Mouse (Mus musculus) gonadal fat pad, adult 2 months (tissue): ENCODE measurements around the gene Dlgap1. TPM values are rescaled to one million over a fixed set of nuclear protein-coding genes. Genes with fewer than 3 reads are reported as not detected.

Experiments
- DNase-seq: peaks from one replicate; pipeline ENCODE4 v3.0.0-alpha.2; 2012; ENCODE audit warnings: low read depth
- polyA plus RNA-seq: library from polyadenylated mRNA; depleted of rRNA; stranded (reverse); fragments of >200 nt; gene quantifications from 2 replicates; pipeline ENCODE4 v1.2.3, GENCODE M21; 2012

The Dlgap1 gene
- polyA plus RNA-seq, 1 experiment: 5.4 TPM

DNA sequence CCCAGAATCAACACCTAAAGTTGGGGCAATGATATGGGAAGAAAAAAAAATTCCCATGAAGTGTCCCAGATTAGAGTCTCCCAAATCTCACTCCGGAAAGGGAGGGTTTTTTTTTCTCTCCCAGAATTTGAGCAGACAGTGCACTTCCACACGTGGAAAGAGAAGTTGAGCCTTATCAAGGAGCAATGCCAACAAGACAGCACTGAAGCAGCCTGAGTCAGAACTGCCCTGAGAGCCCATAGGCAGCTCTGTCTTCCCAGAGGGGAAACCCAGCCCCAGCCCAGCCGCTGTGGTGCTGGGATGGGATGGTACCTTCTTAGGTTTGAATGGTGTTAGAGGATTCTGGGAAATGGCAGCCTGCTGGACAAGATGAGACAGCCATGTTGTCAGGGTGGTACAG, 753.3 kb downstream of the Dlgap1 start:
- DNase-seq: no peak

DNA sequence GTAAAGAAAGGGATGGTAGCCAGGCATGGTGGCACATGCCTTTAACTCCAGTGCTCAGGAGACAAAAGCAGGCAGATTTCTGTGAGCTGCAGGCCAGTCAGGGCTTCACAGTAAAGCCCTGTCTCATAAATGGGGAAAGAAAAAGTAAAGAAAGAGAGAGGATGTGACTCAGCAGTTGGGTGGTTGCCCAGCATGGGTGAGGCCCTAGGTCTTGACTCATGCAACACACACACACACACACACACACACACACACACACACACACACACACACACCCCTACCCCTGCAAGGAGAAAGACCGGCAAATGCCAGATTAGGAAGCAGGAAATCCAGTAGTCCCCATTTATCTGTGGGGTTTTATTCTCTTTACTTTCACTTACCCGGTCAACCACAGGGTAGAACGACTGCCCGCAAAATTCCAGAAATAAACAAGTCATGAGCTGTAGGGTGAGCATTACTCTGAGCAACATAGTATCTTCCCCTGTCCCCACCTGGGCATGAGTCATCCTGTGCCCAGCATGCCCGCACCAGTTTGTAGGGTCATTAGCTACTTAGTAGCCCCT, 759.9 kb downstream of the Dlgap1 start:
- no peak for DNase-seq

DNA sequence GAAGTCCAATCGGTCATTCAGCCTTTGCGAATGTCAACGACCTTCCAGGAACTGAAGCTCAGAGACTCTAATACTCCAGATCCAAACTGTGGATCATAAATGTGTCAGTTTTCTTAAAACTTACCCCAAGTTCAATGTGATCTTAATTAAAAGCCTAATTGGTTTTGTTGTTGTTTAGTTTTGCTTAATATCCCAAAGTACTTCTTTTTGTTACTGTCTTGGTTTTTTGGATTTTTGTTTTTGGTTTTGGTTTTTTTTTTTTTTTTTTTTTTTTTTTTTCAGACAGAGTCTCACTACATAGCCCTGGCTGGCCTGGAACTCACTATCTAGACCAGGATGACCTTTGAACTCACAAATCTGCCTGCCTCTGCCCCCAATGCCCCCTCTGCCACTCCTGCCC, 765.9 kb downstream of the Dlgap1 start:
- no peak for DNase-seq

DNA sequence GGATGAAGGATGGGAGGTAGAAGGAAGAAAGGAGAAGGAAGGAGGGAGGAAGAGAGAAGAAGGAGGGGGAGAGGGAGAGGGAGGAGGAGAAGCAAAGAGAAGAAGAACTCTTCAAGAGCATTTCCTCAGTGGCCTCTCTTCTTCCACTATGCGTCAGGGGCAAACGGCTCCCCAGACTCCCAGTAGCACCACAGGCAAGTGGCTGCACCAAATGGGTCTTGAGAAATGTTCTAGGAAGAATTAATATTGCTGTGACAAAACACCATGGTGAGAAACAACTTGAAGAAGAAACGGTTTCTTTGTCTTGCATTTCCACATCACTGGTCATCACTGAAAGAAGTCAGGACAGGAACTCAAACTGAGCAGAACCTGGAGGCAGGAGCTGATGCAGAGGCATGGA, 766.5 kb downstream of the Dlgap1 start:
- DNase-seq: no peak

DNA sequence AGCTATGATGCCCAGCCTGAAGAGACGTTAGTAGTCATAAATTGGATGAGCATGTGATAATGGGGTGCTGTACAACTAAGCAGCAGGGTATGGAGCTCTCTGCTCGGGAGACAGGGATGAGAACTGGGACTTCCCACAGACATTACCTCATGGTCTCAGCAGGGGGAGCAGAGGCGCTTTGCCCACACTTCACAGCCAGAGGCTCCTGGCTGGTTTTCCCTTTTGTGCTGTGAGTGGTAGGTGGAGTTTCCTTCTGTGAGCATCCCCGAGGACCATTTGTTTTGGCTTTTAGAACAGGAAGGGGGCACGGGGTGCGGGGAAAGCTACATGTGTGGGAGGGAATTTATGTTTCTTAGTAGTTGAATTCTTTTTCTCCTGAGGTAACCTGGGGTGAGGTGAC, 768.6 kb downstream of the Dlgap1 start:
- DNase-seq: no peak

DNA sequence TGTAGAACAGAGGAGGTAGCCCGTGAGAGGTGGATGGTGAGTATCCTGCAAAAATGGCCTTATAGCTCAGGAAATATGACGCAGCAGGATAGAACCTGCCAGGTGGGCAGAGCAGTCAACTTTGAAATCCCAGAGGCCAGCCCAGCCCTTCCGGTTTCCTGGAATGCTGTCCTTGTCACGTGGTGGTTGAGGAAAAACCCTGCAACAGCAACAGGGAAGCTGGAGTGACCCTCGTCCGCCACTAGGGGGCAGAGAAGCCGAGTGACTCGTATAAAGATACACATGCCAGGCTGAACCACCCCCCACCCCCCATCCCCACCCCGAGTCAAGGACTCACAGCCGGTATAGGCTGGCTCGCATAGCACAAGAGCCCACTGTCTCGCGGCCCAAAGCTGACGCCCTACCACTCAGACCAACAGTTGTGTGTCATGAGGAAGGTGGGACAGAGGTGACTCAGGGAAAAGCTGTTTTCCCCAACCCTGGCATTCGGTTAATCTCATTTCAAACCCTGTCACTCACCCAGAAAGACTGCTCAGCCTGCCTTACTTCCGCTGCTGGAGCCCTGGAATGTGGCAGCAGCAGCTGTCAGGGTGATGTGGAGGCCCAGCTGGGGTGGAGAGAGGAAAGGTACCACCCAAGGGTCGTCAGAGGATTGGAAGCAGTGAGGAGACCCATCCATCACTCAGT, 769.4 kb downstream of the Dlgap1 start:
- DNase-seq: no peak

DNA sequence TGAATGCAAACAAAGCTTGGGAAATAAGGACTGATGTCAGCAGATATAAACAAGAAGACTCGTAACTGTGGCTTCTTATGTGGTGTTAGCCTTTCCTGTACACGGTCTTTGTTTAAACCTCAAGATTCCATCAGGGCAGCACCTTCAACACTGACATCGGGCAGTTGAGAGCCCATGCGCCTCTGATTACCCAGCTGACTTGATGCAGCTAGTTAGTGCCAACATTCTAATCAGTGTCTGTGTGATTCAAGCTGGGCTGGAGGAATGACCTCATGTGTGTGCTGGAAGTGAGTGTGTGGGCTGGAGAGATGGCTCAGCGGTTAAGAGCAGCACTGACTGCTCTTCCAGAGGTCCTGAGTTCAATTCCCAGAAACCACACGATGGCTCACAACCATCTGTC, 770.5 kb downstream of the Dlgap1 start:
- no peak for DNase-seq

DNA sequence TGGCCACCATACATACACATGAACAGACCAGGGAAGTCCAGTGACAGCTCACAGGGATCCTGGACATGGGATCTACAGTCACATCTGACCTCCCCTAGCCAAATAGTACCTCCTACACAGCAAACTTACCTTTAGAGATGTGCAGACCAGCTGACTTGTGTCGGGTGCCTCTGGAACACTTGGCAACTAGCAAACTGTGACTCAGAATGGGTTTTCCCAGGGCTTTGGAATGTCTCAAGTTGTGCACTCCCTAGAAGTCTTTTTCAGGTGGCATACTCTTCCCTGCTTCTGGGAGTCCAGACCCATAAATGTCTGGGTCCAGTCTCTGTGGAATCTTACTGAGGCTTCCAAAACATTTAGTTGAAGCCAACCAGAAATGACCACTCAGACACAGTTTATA, 772.8 kb downstream of the Dlgap1 start:
- no peak for DNase-seq

DNA sequence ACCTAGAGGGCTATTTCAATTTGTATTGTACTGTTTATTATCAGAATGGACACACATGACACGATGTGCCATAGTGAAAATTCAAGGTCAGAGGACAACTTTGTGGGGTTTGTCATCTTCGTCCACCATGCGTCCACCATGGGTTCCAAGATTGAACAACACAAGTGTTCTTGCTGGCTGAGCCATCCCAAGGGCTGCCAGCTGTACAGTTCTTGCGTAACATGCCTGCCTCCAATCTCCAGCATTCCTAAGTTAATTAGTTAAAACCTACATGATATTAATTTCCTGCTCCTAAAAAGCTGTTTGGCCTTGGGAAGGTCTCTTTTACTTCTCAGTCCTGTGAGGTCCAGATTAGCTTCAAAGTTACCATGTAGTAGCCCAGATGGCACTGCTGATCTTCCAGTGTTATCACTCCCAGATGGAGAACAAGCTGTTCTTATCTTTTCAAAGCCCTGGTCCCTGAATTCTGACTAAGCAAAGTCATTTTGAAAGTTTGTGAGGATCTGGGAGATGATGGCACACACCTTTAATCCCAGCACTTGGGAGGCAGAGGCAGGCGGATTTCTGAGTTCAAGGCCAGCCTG, 775.8 kb downstream of the Dlgap1 start:
- no peak for DNase-seq

DNA sequence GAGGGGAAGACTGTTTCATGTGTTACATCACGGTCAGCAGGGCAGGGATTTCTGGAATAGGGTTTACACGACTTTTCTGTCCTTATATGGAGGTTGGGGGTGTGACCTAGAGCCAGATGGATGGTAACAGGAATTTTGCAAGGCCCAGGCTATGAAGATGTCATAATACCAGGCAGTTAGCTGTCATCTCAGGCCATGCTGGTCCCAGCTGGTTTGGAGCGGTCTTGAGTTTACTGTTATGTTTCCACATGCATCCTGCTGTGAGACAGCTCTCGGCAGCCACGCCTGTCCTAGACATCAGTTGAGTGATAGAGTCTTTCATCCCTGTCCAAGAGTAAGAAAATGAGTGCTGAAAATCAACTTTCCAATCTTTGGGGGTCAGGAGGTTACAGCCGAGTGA, 776.5 kb downstream of the Dlgap1 start:
- DNase-seq: no peak

DNA sequence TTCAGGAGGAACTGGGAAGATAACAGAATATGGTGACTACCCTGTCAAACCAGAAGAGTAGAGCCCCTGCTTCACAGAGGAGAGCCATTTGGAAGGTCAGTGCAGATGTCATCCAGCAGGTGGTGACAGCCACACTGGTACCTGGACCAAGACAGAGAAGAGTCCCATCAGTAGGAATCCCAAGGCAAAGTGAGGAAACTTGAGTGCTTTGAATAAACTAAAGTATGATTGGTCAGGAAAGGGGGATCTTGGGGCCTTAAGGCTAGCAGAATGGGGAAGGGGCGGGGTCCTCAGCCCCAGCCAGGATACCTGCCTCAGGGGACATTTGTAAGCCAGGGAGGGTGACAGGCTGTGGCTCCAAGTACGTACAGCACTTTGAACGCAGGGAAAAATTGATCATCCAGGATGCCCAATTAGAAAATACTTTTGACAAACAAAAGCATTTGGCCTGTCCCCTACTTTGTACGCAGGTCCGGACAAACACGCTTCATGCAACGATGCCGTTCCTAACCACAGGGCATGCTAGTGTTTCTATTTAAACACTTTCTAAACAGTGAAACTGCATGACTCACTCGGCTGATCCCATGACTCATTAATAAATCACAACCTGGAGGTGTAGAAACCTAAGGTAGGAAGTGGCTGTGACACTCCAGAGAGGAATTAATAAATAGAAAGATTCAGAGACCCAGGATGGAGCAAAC, 777.7 kb downstream of the Dlgap1 start:
- DNase-seq: no peak

DNA sequence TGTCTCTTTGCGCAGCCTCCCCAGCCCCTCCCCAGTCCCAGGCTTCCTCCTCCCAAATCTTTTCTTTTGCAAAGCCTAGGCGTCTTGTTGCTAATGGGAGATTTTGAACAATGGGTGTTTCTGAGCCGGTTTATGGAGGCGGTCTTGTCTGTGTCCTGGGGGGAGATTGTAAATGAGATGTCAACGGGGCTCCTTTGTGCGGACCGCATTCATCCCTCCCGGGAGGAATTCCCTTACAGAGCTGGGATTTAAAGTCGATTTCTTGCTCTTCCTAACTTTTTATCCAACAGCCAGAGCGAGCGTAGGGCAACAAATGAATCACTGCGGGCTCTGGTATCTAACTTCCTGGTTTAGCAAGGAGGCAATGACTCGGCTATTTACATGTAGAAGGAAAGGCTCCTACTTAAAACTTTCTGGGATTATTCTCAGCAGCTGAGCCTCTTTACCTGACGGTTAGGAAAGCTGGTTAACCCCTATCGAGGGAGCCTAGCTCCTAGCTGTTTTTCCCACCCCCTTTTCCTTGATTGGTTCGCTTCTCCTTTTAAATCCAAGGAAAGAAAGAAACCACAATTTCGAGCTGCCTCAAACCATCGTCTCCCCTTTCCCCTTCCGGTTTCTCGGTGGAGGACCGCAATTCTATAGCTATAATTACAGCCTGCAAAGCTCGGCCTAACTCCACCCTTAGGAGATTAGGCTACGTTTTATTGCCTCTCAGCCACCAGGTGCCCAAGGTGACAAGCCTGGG, 779.0 kb downstream of the Dlgap1 start:
- no peak for DNase-seq

DNA sequence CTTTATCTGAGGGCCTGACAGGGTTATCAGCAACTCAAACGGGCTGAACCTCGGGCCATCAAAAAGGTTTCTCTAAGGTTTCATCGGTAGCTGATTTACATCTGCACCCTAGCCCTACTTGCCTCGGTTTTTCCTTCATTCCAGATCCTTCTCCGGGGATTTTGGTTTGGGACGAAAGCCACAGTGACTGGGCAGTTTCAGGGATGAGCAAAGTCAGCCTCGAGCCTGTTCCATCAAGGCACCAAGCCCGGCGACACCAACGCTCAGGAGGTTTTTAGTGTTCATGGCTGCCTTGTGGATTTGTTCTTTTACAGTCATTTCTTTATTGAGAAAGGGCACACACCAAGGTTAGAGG, 779.6 kb downstream of the Dlgap1 start:
- DNase-seq: no peak

DNA sequence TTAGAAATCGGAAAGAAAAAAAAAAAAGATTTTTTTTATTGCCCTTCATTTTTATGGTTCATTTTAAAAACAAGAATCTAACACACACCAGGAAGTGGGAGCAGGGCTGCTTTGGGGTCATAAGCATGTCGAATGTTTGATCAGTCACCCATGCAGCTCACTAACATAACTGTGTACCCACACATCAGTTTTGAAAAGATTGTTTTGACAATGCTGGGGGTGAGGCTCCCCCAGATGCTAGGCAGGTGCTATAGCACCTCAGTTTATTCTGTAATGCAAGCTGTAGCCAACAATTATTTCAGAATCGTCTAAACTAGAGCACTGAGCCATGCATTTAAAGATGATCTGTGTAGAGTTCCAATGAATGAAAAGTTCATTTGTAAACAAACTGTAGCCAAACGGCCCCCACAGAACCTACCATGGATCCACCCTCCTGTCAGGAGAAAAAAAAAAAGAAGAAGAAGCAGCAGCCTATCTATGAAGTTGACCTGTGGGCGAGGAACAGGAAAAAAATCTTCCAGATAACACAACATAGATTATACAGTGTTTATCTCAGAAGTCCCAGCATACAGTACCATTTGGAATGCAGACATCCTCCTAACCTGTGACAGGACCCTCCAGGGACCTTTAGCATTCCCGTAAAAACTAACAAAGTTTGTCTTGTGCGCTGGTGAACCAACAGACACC, 780.2 kb downstream of the Dlgap1 start:
- no peak for DNase-seq

DNA sequence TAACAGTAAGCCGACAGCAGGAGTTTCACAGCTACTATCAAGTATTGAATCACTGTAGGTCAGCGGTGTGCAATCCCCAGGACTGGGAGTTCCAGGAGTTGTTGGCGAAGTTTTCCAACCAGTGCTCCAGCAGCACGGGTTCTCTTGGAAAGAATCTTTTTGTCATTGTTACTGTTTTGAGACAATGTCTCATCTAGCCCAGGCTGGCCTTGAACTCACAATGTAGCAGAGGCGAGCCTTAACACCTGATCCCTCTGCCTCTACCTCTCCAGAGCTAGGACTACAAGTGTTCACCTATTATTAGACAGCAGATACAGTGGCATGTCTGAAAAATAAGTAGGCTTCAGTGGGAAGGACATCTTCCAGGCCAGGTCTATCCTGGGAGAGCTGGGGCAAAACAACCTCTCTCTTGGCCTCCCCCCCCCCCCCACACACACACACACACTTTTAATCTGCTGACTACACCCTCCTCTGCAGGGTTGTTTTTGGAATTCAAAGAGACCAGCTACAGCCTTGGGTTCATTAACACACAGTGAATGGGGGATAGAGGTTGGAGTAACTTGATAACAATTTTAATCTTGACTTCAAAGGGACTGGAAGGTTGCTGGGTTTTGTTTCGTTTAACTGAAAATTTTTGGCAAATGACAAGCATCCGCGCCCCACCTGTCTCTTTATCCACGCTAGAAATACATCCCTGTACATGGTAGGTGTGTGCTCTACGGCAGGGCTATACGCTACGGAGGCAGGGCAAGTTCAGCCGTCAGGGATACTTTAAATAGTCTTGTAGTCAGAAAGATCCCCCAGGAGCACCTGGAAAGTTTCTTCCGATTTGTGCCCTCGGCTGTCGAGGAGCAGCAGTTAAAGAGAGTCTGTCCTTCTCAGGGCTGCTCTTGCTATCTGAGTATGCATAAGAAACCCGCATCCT, 781.6 kb downstream of the Dlgap1 start:
- no peak for DNase-seq

DNA sequence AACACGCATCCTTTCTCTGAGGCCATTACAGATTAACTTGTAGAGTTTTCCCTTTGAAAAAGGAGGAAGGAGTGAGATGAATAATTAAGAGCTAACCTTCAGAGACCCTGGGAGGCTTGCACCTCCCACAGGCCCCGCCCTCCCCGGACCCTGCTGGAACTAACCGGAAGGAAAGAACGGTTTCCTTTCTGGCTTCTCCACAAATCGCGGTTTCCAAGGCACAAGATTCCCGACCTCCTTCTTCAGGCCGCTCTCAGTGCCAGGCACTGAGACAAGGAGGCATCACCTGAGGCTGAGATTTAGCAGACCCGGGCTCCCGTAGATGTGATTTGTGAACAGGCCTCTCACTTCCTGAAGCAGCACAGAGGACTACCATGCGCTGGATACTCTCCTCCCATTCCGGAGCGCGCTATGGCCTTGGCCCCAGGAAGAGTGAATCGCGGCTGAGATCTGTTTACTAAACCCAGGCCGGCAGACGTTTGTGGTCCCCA, 782.3 kb downstream of the Dlgap1 start:
- no peak for DNase-seq

DNA sequence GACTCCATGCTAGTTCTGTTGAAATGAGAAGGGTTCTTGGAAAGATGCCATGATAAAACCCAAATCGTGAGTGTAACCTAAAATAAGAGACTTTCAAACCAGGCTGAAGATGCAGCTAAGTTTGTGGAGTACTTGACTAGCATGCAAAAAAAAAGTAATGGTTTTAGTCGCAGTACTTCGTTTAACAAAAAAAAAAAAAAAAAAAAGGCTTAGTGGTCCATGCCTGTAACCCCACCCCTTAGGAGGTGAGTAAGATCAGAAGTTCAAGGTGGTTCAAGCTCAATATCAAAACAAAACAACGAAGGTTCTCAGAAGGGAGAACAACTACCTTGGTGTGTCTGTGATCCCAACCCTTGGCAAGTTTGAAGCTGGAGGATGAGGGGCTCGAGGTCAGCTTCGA, 782.8 kb downstream of the Dlgap1 start:
- DNase-seq: no peak

DNA sequence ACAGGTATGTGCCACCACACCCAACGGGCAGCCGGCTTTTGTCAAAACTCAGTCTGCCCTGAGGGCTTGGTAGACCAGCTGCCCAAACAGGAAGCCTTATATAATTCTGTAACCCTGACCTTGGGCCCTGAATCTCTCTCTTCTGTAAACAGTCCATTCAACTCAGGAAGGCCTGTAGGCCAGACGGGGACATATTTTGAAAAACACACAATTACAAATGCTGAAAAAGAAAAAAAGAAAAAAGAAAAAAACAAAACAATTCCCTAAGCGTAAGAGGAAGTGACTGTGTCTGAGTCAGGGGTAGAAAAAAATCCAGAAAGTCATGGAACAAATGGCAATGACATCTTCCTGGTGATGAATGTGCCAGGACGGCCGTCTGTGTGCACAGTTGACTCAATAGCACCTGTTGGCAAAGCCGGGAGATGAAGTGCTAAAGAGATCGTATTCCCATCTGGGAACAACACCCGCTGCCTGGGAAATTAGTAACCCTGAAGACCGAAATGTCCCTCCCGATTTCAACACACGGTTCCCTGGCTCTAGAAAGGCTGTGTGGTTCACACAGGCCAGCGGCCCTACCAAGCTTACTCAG, 784.7 kb downstream of the Dlgap1 start:
- DNase-seq: no peak

DNA sequence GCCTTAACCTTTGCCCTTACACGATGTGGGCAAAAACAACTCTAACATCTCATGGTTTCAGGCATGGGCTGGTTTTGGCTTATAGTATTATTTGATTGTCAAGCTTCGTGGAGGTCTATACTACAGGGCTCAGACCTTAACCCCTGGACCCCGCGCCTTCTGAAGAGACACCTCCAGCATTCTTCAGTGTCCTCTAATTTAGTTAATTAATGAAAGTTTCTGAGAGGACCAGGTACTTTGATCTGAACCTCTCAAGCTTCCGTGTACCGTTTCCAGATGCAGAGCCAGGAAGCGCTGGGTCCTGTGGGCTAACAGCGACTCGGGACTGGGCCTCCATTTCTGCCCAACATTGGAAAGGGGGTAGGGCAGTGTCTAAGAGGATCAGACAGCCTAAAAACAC, 785.2 kb downstream of the Dlgap1 start:
- no peak for DNase-seq

DNA sequence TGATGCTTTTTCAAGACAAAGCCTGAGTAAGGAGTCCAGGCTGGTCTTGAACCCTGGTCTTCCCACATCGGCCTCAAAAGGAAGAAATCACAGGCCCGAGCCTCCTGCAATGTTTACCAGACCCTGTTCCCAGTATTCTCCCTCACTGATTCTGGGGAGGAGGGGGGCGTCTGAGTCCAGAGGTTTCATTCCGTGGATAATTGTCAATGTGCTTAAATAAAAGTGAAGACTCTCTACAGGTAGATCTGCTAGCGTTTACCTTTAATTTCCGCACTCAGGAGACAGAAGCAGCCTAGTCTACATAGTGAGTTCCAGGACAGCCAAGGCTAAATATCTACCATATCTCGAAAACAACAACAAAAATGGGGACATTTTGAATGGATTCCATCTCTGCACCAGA, 785.8 kb downstream of the Dlgap1 start:
- no peak for DNase-seq
